Mouse (Mus musculus) stomach, postnatal 0 days (tissue): ENCODE data around the gene Otop2.
A peak's percentile ranks its signal among the peaks of the same experiment; 100 is the strongest.

ENCODE experiments used
- CTCF ChIP-seq: IDR thresholded peaks from 2 replicates; pipeline ENCODE4 v1.5.1; 2016; ENCODE audit warnings: antibody characterized with exemption, low read depth, mild to moderate bottlenecking, moderate library complexity
- EP300 ChIP-seq: optimal IDR thresholded peaks from 2 replicates; pipeline ENCODE3; 2016; ENCODE audit warnings: antibody characterized with exemption

- TF ChIP-seq CTCF (peak; percentile 36; the same call in 1 of the 2 replicates), EP300 (no peak)
These were observed 30.0 kb upstream of the Otop2 start, which contains the start of gene Fdxr for GRCm38 (mm10) chr11:115276780-115277603.
